Comparison of ENCODE assay signal across 39 mouse cellular contexts in the genomic region with DNA sequence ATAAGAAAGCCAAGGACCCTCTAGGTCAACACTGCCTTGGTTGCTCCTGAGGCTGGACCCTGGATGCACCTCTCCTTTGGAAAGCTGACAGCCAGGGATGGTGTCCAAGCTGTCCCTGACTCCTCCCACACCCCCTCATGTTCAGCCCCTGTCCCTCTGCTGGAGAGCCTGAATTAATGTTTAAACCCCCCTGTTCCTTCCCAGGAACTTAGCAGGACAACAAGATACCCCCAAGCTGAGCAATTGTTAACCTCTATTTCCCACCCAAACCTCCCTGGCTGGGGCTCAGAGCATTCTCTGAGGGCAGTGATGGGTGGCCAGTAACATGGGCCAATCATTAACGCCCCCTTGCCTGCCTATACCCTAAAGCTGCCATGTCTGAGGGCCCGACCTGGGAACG. TPM values are rescaled to one million over a fixed set of nuclear protein-coding genes. Genes with fewer than 3 reads are reported as not detected.
DNase-seq lines count a peak whose midpoint lies in the region; ATAC-seq lines count a peak whose summit lies in the region.
"Had no signal": no experiment of that assay in that cellular context is flagged by ENCODE, and none has a peak within 500 bp of the region (broad histone marks: within the 10 kb centered on the region; RNA-seq: fewer than 3 reads in every experiment).

No protein-coding gene starts in this region.

- H3K36me3 ChIP-seq in hindbrain, embryonic 15.5 days = no peaks in the 10 kb centered on the region
- no peaks in the 10 kb centered on the region for H3K36me3 ChIP-seq in hindbrain, embryonic 14.5 days (replicated peaks; ENCODE audit: control insufficient read depth, insufficient read depth)
- H3K36me3 ChIP-seq in kidney, embryonic 15.5 days = no peaks in the 10 kb centered on the region
- H3K36me3 ChIP-seq: embryonic facial prominence, embryonic 10.5 days; embryonic facial prominence, embryonic 15.5 days; heart, embryonic 12.5 days; hindbrain, embryonic 13.5 days; limb, embryonic 10.5 days; limb, embryonic 15.5 days; lung, embryonic 15.5 days had no signal

- H3K9ac ChIP-seq in hindbrain, embryonic 15.5 days = no peak overlapping the region
- H3K9ac ChIP-seq in hindbrain, embryonic 14.5 days = no peak overlapping the region
- no peak overlapping the region for H3K9ac ChIP-seq in kidney, embryonic 15.5 days
- H3K9ac ChIP-seq: embryonic facial prominence, embryonic 15.5 days; forebrain, embryonic 13.5 days; heart, embryonic 12.5 days; hindbrain, embryonic 13.5 days; limb, embryonic 15.5 days; liver, embryonic 15.5 days; lung, embryonic 15.5 days had no signal

- H3K4me2 ChIP-seq in hindbrain, embryonic 15.5 days = no peak overlapping the region
- H3K4me2 ChIP-seq in hindbrain, embryonic 14.5 days (replicated peaks) = no peak overlapping the region
- H3K4me2 ChIP-seq in kidney, embryonic 15.5 days = no peak overlapping the region
- H3K4me2 ChIP-seq: embryonic facial prominence, embryonic 15.5 days; forebrain, embryonic 13.5 days; heart, embryonic 12.5 days; hindbrain, embryonic 13.5 days; limb, embryonic 15.5 days; liver, embryonic 15.5 days; lung, embryonic 15.5 days; midbrain, embryonic 11.5 days had no signal

- 58% methylated on average over 3 of the region's 3 CpGs for WGBS in hindbrain, embryonic 15.5 days
- 66% methylated on average over 3 of the region's 3 CpGs for WGBS in hindbrain, embryonic 14.5 days
- 63% methylated on average over 3 of the region's 3 CpGs for WGBS in kidney, embryonic 15.5 days

- H3K9me3 ChIP-seq in hindbrain, embryonic 15.5 days = no peaks in the 10 kb centered on the region
- H3K9me3 ChIP-seq in hindbrain, embryonic 14.5 days (ENCODE audit: control insufficient read depth, low read length) = no peaks in the 10 kb centered on the region
- H3K9me3 ChIP-seq in kidney, embryonic 15.5 days (replicated peaks) = no peaks in the 10 kb centered on the region
- H3K9me3 ChIP-seq: embryonic facial prominence, embryonic 10.5 days; embryonic facial prominence, embryonic 15.5 days; forebrain, embryonic 13.5 days; heart, embryonic 12.5 days; hindbrain, embryonic 13.5 days; limb, embryonic 10.5 days; limb, embryonic 15.5 days; liver, embryonic 15.5 days; lung, embryonic 15.5 days had no signal

- no peaks in the 10 kb centered on the region for H3K27me3 ChIP-seq in hindbrain, embryonic 15.5 days
- H3K27me3 ChIP-seq in hindbrain, embryonic 14.5 days (ENCODE audit: control insufficient read depth, insufficient read depth, low read length) = no peaks in the 10 kb centered on the region
- no peaks in the 10 kb centered on the region for H3K27me3 ChIP-seq in kidney, embryonic 15.5 days
- H3K27me3 ChIP-seq: limb, embryonic 15.5 days; liver, embryonic 15.5 days; lung, embryonic 15.5 days had no signal

- peaks cover 12% of the 10 kb centered on the region for H3K4me1 ChIP-seq in hindbrain, embryonic 15.5 days (replicated peaks)
- H3K4me1 ChIP-seq in hindbrain, embryonic 14.5 days (replicated peaks; ENCODE audit: control insufficient read depth, insufficient read depth, low read length) = no peaks in the 10 kb centered on the region
- H3K4me1 ChIP-seq in kidney, embryonic 15.5 days = peaks cover 8% of the 10 kb centered on the region; the same call in 1 of the 2 replicates
- H3K4me1 ChIP-seq: embryonic facial prominence, embryonic 10.5 days; embryonic facial prominence, embryonic 15.5 days; forebrain, embryonic 13.5 days; limb, embryonic 10.5 days; limb, embryonic 15.5 days; lung, embryonic 15.5 days had no signal

- H3K4me3 ChIP-seq in hindbrain, embryonic 15.5 days = no peak overlapping the region
- H3K4me3 ChIP-seq in hindbrain, embryonic 14.5 days (replicated peaks; ENCODE audit: low read length) = no peak overlapping the region
- H3K4me3 ChIP-seq in kidney, embryonic 15.5 days (replicated peaks) = no peak overlapping the region
- H3K4me3 ChIP-seq: embryonic facial prominence, embryonic 10.5 days; embryonic facial prominence, embryonic 15.5 days; forebrain, embryonic 13.5 days; heart, adult 2 months; heart, embryonic 12.5 days; hindbrain, embryonic 13.5 days; limb, embryonic 10.5 days; limb, embryonic 15.5 days; liver, embryonic 15.5 days; lung, embryonic 15.5 days had no signal

- peak overlapping the region; percentile 69; the same call in 1 of the 2 replicates for H3K27ac ChIP-seq in hindbrain, embryonic 15.5 days (replicated peaks)
- no peak overlapping the region for H3K27ac ChIP-seq in hindbrain, embryonic 14.5 days
- peak overlapping the region; percentile 70 for H3K27ac ChIP-seq in kidney, embryonic 15.5 days
- H3K27ac ChIP-seq: embryonic facial prominence, embryonic 10.5 days; embryonic facial prominence, embryonic 15.5 days; forebrain, embryonic 13.5 days; heart, adult 2 months; limb, embryonic 10.5 days; limb, embryonic 15.5 days; liver, embryonic 15.5 days; lung, embryonic 15.5 days; stomach, postnatal 0 days had no signal

- DNase-seq in hindbrain, embryonic 14.5 days (ENCODE audit: low spot score) = no peak
- DNase-seq in kidney, postnatal 25 days = peak; percentile 78 to 91
- DNase-seq in gastrocnemius, postnatal 10 days = no peak
- no peak for DNase-seq in testis, postnatal 10 days (ENCODE audit: low spot score)
- DNase-seq: adrenal gland, adult 8-10 months; cerebellum, adult 2 months; cerebellum, postnatal 14 days; heart, adult 2 months; heart, postnatal 4 days; layer of hippocampus, adult 9-11 months; lung, postnatal 36 days; right cerebral cortex, adult 18-20 months; right cerebral cortex, postnatal 4 days; thymus, adult 2 months; thymus, postnatal 36 days had no signal

- no peak for ATAC-seq in hindbrain, embryonic 15.5 days (ENCODE audit: low FRiP score, low read depth)
- no peak for ATAC-seq in hindbrain, embryonic 14.5 days (ENCODE audit: low FRiP score)
- ATAC-seq in kidney, embryonic 15.5 days (replicated peaks; ENCODE audit: low FRiP score) = peak; percentile 82
- no peak for ATAC-seq in activated CD4-positive, CD25-positive, alpha-beta regulatory T cell, adult 4 months
- ATAC-seq: forebrain, embryonic 13.5 days; inflammation-experienced regulatory T-cells, adult 6 months; midbrain, embryonic 16.5 days had no signal

RNA-seq across cellular contexts. Expression of a gene that starts 41.9 kb away (rescaled TPM):
- polyA plus RNA-seq in hindbrain, embryonic 15.5 days (2015; fragmentation: Nextera tagmentation; extraction: Ambion mirVana) = 41.2 and 41.6 TPM in 2 replicates
- 51.6 and 53.5 TPM in 2 replicates for polyA plus RNA-seq in hindbrain, embryonic 14.5 days (2014; fragmentation: Nextera tagmentation; extraction: Ambion mirVana)
- polyA plus RNA-seq in kidney, embryonic 15.5 days (2015; fragmentation: Nextera tagmentation; extraction: Ambion mirVana) = 29.2 and 30.6 TPM in 2 replicates
- total RNA-seq in gastrocnemius, postnatal 10 days (2021) = 10 to 100 TPM in 1 of 2 experiments, 1 to 10 TPM in 1; 7.6 to 13.8 TPM
- 10 to 100 TPM; 36.9 to 37.6 TPM for polyA plus RNA-seq in activated CD4-positive, CD25-positive, alpha-beta regulatory T cell, adult 4 months (2017; shearing (Covaris generic))

RNA-seq across cellular contexts. Expression of a gene that starts 53.6 kb away (rescaled TPM):
- 0.17 TPM in 1 of 2 replicates, not detected in the other for polyA plus RNA-seq in hindbrain, embryonic 15.5 days (2015; fragmentation: Nextera tagmentation; extraction: Ambion mirVana)
- not detected in 2 replicates for polyA plus RNA-seq in hindbrain, embryonic 14.5 days (2014; fragmentation: Nextera tagmentation; extraction: Ambion mirVana)
- polyA plus RNA-seq in kidney, embryonic 15.5 days (2015; fragmentation: Nextera tagmentation; extraction: Ambion mirVana) = 18.6 and 19.4 TPM in 2 replicates
- total RNA-seq in gastrocnemius, postnatal 10 days (2021) = under 1 TPM in 1 of 2 experiments, not detected in 1; 0.23 TPM
- not detected for polyA plus RNA-seq in activated CD4-positive, CD25-positive, alpha-beta regulatory T cell, adult 4 months (2017; shearing (Covaris generic))
- total RNA-seq: CH12.LX; heart, adult 2 months; heart, postnatal 4 days; left cerebral cortex, postnatal 10 days; megakaryocyte, adult 5-6 weeks; neutrophil, adult 5-6 weeks had no signal
- polyA plus RNA-seq: C2C12; cortical plate, adult 2 months; embryonic facial prominence, embryonic 10.5 days; embryonic facial prominence, embryonic 15.5 days; forebrain, embryonic 13.5 days; heart, adult 2 months; heart, postnatal 0 days; inflammation-experienced regulatory T-cells, adult 6 months; limb, embryonic 10.5 days; midbrain, embryonic 11.5 days; midbrain, embryonic 16.5 days; neural tube, embryonic 11.5 days had no signal

Comparison
In these comparisons a context has a peak if more than half of its experiments do, and no peak if none do; other contexts are left out.
1. DNase-seq: peak in kidney, postnatal 25 days (2 of 2); none in hindbrain, embryonic 14.5 days (single experiment), gastrocnemius, postnatal 10 days (single experiment) and testis, postnatal 10 days (single experiment).
2. RNA of a gene that starts 53.6 kb away (polyA plus RNA-seq): 18.6 to 19.4 TPM in kidney, embryonic 15.5 days; 0.17 TPM in hindbrain, embryonic 15.5 days, not detected in hindbrain, embryonic 14.5 days and not detected in activated CD4-positive, CD25-positive, alpha-beta regulatory T cell, adult 4 months; every median in the first group is over 10 times any median in the second.